Mouse (Mus musculus) ES-E14 (cell line): Measurements from ENCODE around the gene Klf6.

Experiments used
- HCFC1 ChIP-seq: IDR thresholded peaks from 2 replicates; pipeline ENCODE4 v1.6.1; 2012; ENCODE audit warnings: low read length, inconsistent platforms, borderline replicate concordance; ENCODE audit not compliant: insufficient read depth
- MAFK ChIP-seq: IDR thresholded peaks from 2 replicates; pipeline ENCODE4 v1.6.1; 2014; ENCODE audit warnings: mild to moderate bottlenecking, low read depth, low read length, inconsistent platforms; ENCODE audit not compliant: insufficient read depth
- ZC3H11A ChIP-seq: IDR thresholded peaks from 2 replicates; pipeline ENCODE4 v1.6.1; 2012; ENCODE audit warnings: low read depth, mild to moderate bottlenecking, inconsistent platforms, low read length, borderline replicate concordance

- no peak for TF ChIP-seq ZC3H11A
- TF ChIP-seq HCFC1: no peak
- TF ChIP-seq MAFK: no peak
Observed at GRCm38 (mm10) chr13:5817250-5817649, 44.0 kb upstream of the Klf6 start.
